Mouse (Mus musculus) left cerebral cortex, adult 11 months (tissue): ENCODE data around the gene Gdf2.

ENCODE experiments used
- DNase-seq: peaks from one replicate; pipeline ENCODE4 v3.0.0; 2022; ENCODE audit warnings: low spot score

The Gdf2 gene

DNA sequence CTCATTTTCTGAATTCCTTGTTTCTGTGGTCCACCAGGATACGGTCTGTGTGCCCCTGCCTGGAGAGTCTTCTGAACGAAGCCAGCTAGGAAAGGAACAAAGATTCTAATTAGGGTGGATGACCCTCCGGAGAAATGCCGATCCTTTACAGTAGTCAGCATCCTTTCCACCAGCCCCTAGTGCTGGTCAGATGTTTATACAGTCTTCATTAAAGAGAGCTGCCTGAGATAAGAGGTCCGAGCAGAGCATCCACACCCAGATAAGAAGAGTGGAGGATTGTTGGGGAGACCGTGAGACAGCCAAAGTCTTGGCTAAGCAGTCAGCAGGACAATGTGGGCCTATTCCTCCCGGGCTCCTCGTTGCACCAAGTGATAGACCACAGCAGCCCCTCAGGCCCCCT is at the start of gene Gdf2:
Gdf2 (plus strand) TSS at position 301 of the 400 bp plus-strand sequence.
- DNase-seq = no peak

DNA sequence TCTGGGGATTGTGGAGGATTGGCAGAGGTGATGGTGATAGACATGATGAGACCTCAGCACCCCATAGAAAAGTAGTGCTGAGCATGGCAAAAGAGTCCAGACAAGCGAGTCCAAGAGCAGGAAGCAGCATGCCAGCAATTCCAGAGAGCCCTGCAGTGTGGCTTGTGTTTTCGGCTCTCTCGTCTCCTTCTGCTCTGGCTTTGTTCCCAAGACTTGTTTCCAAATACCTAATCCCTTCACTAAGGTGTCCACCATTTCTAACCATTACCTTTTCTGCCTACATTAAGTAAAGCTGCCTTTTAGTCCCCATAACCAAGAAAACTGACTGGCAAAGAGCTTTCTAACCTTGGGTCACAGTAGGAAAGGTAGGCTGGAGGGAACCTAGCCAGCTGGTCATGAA is 49.3 kb upstream of the Gdf2 start:
- no peak for DNase-seq

DNA sequence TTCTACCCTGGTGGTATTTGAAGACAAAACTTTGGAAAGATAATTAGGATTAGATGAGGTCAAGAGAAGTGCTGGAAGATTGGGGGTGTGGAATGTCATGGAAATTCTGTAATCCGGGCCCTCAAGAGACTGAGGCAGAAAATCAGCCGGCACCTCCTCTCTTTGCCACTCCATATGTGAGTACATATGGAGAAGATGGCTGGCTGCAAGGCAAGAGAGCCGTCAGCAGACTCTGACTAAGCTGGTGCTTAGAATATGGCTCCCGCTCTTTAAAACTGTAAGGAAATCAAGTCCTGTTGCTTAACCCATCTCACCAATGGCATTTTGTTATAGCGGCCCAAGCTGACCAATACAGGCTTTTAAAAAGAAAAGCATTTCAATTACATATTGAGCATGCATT is 45.1 kb upstream of the Gdf2 start:
- no peak for DNase-seq

DNA sequence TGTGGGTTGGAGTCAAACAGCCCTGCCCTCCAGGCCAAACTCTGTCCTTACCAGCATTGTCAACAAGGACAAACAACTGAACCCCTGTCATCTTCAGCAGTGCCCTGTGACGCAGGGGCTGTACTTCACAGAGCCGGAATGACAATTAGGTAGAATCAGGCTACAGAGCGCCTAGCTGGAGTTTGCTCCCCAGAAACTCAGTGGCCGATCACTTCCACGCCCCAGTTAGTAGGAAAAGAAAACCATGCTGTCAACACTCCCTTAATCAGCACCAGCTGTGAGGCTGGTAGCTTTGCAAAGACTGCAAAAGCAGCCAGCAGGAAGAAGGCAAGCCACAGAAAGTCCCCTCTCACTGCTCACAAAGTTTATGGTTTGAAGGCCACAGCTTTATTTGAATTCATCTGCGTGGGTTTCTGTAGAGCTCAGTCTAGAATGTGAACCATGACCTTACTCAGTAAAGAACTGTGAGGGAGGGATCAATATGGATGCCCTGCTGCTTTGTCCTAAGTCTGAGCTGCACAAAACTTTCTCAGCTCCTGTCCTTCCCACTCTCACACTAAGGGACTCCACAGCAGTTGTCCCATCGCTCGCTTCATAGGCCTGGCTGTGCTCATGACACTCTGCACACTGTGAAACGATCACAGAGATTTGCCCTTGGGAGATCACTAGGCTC is 44.1 kb upstream of the Gdf2 start:
- no peak for DNase-seq

DNA sequence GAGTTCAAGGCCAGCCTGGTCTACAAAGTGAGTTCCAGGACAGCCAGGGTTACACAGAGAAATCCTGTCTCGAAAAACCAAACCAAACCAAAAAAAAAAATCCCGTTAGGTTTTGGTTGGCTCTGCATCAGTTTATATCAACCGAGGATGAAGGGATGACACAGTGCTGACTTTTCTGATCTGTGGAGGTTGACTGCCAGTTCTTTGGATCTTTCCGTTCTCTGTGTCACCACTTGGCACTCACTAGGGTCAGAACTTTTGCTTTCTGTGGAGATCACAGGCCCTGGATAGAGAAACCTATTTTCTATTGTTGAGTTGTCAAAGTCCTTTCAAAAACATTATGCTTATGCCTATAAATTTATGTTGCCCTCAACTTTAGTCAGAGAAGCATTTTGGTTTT is 38.1 kb upstream of the Gdf2 start:
- DNase-seq = no peak

DNA sequence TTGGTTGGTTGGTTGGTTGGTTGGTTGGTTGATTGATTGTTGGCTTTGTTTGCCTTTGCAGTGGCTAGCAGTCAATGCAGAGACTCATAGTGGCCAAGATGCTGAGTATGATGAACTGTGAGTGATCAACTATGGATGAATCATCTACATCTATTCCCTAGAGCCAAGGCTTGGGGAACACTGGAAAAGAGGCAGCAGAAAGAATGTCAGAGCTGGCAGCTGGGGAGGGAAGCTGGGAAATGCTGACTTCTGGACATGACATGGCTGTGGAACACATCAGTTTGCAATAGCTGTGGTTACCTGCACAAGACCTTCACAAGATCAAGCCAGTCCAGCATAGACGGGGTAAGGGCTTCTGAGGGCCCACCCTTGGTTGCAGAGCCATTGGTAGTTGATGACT is 37.6 kb upstream of the Gdf2 start:
- no peak for DNase-seq

DNA sequence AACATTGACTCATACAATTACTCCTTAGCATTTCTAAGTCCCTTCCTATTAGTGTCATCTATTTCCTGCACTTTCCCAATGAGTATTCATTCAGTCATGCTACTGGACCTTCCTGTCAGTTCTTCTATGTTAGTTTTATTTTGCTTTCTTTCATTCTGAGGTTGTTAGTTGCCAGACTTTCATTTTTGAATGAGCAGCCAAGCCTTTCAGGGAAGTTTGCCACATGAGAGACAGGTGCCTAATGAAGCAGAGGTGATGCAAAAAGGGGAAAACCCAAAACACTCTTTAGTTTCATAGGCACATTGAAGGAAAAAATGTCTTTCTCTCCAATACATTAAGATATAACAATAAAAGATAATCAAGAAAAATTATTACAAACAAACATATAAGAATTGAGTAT is 36.0 kb upstream of the Gdf2 start:
- DNase-seq = no peak

DNA sequence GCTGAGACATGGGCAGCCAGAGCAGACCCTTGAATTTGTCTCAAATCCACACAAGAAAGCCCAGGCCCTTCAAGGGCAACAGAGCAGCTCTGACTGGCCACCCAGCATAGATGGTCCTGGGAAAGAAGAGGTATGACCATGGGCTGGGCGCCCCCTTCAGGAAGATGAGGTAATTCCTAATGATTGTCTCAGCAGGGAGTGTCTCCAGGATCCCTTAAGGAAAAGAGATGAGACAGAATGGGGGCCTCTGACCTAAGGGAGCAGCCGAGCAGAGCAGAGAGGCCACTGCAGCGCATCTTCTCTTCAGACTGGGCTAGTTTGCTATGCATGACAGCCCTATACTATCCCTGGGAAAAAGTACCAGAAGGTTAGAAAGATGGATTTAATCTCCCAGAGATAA is 27.1 kb upstream of the Gdf2 start:
- DNase-seq = no peak

DNA sequence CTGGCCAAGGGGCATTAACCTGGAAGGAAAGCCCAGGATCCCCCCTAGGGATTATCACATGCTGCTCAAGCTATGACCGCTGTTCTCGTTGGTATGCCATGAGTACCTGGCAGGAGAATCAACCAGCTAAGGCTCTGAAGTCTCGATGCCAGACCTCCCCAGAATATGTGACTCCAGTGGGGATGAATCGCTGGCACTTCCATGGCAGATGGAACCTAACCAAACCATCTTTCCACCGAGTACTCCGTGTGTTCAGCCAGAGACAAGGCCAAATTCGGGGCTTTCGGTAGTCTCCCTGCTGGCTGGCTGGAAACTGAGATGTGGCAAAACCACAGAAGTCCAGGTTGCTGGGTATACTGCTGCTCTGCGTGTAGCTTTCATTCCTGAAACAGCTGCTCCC is 26.6 kb upstream of the Gdf2 start:
- DNase-seq = no peak

DNA sequence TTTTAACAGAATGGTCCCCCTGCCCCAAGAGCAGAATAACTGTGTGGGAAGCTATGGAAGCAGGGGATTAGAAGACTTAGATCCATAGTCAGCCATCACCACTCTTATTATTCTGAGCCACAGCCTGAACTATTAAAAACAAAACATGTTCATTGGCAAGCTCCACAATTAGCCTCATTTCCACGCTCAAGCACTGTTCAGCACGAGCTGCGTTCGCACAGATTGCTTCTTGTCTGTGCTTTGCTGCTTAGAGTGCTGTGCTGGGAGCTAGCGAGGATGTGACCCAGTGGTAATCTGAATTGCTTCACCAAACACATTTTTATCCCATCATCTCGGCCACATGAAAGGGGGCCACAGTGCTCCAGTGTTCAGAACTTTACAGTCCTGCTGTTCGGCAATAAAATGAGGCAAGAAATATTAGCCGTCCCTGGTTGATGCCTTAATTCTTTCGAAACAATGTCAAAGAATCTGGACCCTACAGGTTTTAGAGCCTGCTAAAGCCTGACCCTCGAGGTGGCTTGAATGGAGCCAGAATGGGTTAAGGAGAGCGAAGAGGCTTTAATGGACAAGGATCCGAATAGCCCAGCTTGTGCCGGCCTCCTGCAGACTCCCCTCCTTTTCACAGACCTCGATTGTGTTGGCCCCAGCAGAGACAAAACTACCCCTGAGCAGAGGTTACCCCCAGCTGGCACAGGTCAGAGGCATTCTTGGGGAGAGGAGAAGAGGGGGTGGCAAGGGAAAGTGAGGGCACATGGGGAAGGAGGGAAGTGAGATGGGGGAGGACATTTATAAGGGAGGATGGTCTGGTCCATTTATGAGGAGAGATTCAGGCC is 19.9 kb upstream of the Gdf2 start:
- no peak for DNase-seq

DNA sequence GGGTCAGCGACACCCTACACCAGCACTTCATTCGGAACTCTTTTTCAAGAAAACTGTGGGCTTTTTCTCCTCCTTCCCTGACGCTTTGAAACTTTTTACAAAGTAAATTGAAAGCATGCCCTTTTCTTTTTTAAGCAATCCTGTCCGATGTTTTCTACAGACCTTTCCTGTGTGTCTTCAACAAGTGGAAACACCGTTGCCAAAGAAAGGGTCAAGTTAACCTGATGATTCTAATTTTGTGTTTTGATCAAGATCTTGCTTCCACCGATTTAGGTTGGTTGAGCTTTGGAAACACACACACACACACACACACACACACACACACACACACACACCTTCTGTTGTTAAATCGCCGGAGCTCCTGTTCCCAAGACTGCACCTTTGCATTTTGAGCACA is 18.1 kb upstream of the Gdf2 start:
- DNase-seq = no peak

DNA sequence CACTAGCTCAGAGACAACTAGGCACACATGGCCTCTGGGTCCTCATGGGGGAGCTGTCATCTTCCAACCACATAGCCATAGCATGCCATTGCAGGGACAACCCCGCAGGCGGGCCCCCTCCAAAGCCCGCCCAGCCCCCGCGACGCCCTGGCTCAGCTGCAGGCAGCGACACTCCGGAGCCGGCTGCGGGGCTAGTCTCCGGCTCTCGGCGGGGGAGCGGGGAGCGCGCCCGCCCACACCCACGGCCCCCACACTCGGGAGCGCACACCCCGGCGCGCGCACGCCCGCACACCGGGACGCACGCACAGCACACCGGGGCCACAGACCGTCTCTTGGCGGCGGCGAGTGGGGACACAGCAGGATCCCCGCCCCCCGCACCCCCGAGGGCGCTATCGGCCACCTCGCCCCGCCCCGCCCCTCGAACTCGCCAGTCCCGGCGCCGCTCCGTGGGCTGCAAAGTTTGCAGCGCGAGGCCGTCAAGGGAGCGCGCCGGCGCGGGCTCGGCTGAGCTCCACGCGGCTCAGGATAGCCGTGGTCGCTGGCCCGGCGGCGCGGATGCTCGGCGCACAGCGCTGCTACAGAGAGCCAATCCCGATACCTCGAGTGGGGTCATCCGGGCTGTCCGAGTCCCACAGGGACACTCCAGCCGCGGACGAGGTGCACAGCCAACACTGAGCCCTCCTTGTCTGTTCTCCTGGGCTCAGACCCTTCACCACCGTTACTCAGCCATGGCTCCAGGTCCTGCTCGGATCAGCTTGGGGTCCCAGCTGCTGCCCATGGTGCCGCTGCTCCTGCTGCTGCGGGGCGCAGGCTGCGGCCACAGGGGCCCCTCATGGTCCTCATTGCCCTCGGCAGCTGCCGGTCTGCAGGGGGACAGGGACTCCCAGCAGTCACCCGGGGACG is 17.4 kb upstream of the Gdf2 start, which contains the start of gene Gdf10:
Gdf10 (plus strand) TSS at position 420 of the 903 bp plus-strand sequence.
- no peak for DNase-seq

DNA sequence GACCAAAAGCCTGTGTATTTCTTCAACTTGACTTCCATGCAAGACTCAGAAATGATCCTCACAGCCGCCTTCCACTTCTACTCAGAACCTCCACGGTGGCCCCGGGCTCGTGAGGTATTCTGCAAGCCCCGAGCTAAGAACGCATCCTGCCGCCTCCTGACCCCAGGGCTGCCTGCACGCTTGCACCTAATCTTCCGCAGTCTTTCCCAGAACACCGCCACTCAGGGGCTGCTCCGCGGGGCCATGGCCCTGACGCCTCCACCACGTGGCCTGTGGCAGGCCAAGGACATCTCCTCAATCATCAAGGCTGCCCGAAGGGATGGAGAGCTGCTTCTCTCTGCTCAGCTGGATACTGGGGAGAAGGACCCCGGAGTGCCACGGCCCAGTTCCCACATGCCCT is 9.0 kb upstream of the Gdf2 start:
- no peak for DNase-seq

DNA sequence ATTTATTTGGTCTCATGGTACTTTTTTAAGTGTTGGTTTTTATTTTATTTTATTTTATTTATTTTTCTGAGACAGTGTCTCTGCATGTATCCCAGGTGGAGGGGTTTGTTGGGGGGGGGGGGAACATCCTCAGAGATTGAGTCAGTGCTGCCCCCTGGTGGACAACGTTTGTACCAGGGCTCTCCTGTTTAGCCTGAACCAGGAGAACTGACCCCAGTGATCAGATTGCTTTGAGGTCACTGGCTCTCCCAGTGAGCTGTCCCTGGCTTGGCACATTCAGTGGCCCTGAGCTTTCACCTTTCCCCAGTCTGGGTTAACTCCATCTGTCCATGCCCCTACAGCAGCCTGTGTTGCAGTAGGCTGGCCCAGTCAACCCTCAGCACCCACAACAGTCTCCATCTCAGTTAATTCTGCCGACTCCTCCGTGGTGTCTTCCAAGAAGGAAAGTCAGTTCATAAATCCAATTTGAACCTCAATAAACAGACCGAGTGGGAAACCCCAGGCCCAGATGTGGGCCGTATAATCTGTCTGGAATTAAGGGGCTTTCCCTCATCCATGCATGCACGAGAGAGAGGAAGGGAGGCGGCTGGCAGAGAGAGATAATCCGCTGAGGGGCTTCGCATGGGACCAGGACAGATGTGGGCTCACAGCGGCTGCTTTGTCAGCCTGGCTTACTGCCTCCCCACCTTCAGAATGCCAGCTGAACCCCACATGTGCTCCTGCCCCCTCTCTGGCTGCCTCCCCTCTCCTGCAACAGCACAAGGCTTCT is 7.7 kb upstream of the Gdf2 start:
- no peak for DNase-seq

DNA sequence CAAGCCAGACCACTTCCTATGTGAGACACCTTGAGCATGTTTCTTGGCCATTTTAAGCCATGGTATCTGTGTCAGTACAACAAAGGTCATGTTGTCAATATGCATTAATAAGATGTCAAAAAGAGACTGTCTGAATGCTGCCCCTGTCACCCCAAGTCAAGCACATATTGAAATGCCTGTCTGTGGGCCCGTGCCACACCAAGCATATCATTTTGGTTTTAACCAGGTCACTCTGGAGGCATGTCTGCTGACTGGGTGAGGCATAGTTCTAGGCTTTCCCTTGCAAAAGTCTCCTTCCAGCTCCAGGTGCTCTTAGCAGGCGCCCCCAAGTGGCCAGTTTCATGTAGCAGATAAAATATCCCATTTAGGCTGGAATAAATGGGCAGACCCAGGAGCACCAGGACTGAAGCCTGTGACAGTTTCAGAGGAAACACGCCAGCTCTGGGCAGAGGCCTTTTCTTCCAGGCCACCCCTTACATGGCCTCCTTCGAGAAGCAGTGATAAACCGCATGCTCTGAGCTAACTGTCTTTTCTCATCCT is 7.0 kb upstream of the Gdf2 start:
- peak; percentile 26 for DNase-seq

DNA sequence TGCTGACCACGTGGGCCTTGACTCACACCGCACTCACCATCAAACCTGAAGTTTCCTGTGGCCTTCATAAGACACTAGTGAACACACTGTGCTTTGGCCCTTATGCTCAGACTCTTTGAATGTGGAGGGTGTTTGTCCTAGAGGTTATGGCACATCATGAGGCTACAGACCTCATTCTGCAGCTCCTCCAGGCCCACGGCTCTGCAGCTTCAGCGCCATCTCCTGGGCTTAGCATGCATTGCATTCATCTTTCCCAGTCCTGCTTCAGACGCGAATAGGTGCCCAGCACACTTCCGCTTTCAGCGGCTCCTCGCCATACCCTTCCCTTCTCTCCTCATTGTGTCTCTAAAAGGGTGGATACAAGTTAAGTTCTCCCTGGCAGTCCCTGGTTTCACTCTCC is 1.7 kb upstream of the Gdf2 start:
- peak; percentile 35 for DNase-seq

DNA sequence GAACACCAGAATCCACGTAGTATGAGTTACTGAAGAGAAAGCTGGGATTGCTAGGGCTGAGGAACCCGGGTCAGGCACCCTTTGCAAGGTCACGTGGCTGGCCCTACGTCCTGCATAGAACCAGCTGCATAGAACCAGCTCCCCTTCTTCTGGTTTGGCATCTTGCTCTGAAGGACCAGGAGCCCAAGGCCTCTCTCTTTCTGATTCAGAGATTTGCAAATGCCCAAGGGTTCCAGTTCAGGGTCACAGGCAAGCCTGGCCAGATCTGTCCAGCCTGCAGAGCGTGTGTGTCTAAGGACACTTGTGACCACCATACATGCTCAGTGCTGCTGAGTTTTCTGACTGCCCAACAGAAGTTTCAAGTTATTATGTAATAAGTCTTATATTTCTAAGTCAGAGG is 1.4 kb downstream of the Gdf2 start:
- no peak for DNase-seq

DNA sequence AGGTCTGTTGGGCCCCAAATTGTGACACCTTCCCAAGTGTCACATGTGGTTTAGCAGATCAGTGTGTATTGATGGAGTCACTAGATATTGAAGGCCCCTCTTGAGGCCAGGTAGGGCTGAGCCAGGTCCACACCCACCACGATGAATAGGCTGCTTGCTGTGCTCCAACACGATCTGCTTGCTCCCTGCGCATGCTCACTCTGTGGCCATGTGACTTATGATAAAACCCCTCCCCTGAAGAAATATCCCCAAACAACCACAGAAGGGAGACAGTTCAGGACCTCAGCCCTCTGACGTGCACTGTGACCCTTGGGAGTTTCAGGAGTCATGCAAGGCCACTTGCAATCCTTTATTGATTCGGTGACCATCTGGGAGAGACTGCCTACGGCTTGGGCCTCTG is 5.3 kb downstream of the Gdf2 start:
- no peak for DNase-seq

DNA sequence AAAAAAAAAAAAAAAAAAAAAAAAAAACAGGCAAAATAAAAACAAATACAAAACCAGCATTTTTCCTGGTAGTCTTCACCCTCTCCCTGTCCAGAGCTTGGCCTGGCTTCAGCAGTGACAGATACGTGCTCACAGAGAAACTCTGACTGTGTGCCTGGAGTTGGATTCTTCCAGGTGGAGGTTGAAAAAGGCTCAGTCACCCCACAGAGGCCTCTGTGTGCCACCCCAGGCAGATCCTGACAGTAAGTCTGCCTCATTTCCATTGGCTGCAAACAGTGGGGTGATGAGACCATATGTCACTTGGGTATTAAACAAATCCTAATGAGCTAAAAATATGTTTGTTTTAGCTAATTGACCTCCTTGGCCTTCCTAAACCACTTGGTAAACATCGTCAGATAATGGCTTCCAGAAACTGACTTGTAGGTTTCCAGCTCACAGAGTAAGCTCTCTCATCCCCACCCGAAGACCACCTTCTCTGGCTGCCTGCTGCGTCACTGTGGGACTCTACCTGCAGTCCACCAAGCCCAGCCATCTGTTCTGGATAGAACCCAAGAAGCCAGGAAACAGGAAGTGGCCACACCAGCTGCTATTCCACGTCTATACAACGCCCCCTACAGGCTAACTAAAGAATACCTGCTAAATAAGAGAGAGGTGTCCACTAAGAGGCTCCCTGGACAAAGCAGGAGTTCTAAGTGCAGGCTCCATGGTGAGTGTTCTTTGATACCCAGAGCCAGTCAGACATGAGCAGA is 11.6 kb downstream of the Gdf2 start:
- no peak for DNase-seq

DNA sequence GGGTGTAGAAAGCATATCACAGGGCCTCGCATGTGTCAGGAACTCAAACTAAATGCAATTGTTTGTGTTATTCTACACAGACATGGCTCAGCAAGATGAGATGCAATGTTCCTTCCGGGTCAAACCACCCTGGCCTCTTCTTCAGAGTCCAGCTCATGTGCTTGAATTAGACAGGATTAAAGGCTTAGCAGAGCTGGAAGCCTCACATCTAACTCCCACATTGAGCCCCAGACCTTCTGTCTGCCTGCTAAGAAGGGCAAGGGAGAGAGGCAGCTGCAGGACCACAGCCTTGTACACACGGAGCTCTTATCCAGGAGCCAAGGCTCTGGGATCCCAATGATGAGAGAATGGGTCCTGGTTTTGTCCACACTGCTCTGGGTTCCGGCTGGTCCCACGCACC is 12.9 kb downstream of the Gdf2 start, which contains the start of gene Rbp3:
Rbp3 (plus strand) TSS at position 243 of the 400 bp plus-strand sequence.
- no peak for DNase-seq

DNA sequence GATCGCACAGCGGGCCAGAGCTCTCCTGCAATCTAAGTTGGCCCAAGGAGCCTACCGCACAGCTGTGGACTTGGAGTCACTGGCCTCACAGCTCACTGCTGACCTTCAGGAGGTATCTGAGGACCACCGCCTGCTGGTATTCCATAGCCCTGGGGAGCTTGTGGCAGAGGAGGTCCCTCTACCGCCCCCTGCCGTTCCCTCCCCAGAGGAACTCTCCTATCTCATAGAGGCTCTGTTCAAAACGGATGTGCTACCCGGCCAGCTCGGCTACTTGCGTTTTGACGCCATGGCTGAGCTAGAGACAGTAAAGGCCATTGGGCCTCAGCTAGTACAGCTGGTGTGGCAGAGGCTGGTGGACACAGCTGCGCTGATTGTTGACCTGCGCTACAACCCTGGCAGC is 15.2 kb downstream of the Gdf2 start:
- no peak for DNase-seq
